Mouse (Mus musculus) left cerebral cortex, adult 11 months (tissue): ENCODE measurements at regions not wholly inside any gene's neighbourhood (a gene's known extent, or its start where the extent isn't known, plus 50 kb on each side); places are given as distances from the start of the nearest gene placed in this dataset.

ENCODE experiments used
- DNase-seq: peaks from one replicate; pipeline ENCODE4 v3.0.0; 2022; ENCODE audit warnings: low spot score

- no peak for DNase-seq
Measured at GRCm38 (mm10) chr8:127979180-127980030, 379.0 kb upstream of the Nrp1 start.

GRCm38 (mm10) chr8:127982165-127982564 lies 376.2 kb upstream of the Nrp1 start:
- no peak for DNase-seq

GRCm38 (mm10) chr8:127985616-127986015 lies 372.8 kb upstream of the Nrp1 start:
- no peak for DNase-seq

- no peak for DNase-seq
Measured at GRCm38 (mm10) chr8:127988887-127989286, 369.5 kb upstream of the Nrp1 start.

GRCm38 (mm10) chr8:127994898-127995297 lies 363.5 kb upstream of the Nrp1 start:
- no peak for DNase-seq

GRCm38 (mm10) chr8:127995490-127995889 lies 362.9 kb upstream of the Nrp1 start:
- no peak for DNase-seq

GRCm38 (mm10) chr8:128002386-128002785 lies 356.0 kb upstream of the Nrp1 start:
- DNase-seq = no peak

- no peak for DNase-seq
Measured at GRCm38 (mm10) chr8:128002806-128003205, 355.6 kb upstream of the Nrp1 start.

GRCm38 (mm10) chr8:128003385-128003784 lies 355.0 kb upstream of the Nrp1 start:
- no peak for DNase-seq

- DNase-seq = no peak
Measured at GRCm38 (mm10) chr8:128003881-128004286, 354.5 kb upstream of the Nrp1 start.

- no peak for DNase-seq
Measured at GRCm38 (mm10) chr8:128009393-128010010, 348.9 kb upstream of the Nrp1 start.

- DNase-seq = no peak
Measured at GRCm38 (mm10) chr8:128017171-128017570, 341.2 kb upstream of the Nrp1 start.

- no peak for DNase-seq
Measured at GRCm38 (mm10) chr8:128023661-128024060, 334.7 kb upstream of the Nrp1 start.

- DNase-seq = no peak
Measured at GRCm38 (mm10) chr8:128024774-128025222, 333.6 kb upstream of the Nrp1 start.

GRCm38 (mm10) chr8:128025251-128025856 lies 333.1 kb upstream of the Nrp1 start:
- DNase-seq = no peak

- no peak for DNase-seq
Measured at GRCm38 (mm10) chr8:128026981-128027380, 331.4 kb upstream of the Nrp1 start.

GRCm38 (mm10) chr8:128030335-128031280 lies 327.8 kb upstream of the Nrp1 start:
- peak; percentile 47 for DNase-seq

GRCm38 (mm10) chr8:128034127-128034526 lies 324.3 kb upstream of the Nrp1 start:
- DNase-seq = no peak

- DNase-seq = no peak
Measured at GRCm38 (mm10) chr8:128035672-128036071, 322.7 kb upstream of the Nrp1 start.

- no peak for DNase-seq
Measured at GRCm38 (mm10) chr8:128039341-128040064, 318.9 kb upstream of the Nrp1 start.

- no peak for DNase-seq
Measured at GRCm38 (mm10) chr8:128042877-128043276, 315.5 kb upstream of the Nrp1 start.
